Mouse (Mus musculus): ENCODE measurements around the gene Sf3b3.

Gene Sf3b3

DNA sequence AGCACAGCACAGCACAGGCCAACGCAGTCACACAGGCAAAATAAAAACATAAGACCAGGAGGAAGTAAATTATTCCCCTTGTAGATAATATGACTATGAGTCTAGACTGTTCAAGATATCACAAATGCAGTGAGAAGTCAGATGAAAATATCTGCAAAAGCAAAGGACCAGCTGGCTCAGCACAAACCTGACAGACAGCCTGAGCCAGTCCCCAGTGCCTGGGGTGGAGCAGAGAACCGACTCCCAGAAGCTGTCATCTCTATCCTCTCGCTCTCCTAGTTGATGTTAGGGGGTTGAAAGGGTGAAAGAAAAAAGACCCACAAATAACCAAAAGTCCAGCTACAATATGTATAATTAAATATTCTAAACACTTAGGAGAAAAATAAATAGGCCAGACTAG lies 70.9 kb downstream of the Sf3b3 start:
- no peak for DNase-seq (ENCODE audit: low spot score in 2 of 2)

DNA sequence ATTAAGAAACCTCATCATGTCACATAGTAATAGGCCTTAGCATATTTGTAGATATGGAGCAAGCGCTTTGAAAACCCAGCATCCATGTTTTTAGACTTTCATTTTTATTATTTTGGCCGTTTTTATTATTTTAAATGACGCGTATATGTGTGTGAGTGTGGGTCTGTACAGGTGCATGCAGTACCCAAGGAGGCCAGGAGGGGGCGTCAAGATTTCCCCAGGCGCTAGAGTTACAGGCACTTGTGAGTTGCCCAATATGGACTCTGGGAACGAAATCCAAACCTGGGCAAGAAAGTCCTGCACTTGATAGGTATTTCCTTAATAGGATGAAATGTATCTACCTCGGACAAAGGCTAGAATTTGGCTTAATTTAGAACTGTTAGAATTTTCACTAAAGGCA lies 71.3 kb downstream of the Sf3b3 start:
- no peak for DNase-seq (ENCODE audit: low spot score in 2 of 2)

DNA sequence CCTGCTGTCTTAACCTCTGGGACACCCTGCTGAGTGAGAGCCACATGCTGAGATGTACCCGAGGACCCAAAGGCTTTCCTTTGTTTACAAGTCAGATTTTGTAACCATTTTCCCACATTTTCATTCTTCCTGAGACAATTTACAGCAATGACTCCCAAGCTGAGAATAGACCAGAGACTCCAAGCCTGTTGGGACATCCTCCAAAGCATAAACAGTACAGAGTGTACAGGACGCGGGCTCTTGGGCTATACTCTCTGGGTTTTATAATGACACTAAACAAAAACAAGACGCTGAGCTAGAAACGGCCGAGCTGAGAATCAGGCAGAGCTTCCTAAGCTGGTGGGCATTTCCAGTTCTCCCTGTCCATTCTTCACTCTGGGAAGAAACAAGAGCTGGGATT lies 71.9 kb downstream of the Sf3b3 start:
- no peak for DNase-seq (ENCODE audit: low spot score in 2 of 2)

DNA sequence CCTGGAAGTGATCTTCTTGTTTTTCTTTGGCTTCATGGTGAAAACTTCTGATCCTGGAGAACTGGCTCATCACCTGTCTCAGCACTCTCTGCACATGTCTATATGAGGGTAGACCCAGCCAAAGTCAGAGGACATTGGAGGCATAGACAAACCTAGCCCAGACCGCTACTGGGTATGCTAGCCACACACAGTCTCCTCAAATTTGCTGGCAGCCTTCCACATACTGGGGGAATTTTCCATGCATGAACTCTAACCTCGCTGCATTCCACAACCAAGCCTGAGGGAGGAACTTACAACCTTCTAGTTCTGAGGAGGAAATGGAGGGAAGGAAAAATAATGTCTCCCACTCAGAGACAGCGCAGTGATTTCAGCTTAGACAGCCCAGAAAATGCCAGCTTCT lies 72.5 kb downstream of the Sf3b3 start:
- no peak for DNase-seq (ENCODE audit: low spot score in 2 of 2)

DNA sequence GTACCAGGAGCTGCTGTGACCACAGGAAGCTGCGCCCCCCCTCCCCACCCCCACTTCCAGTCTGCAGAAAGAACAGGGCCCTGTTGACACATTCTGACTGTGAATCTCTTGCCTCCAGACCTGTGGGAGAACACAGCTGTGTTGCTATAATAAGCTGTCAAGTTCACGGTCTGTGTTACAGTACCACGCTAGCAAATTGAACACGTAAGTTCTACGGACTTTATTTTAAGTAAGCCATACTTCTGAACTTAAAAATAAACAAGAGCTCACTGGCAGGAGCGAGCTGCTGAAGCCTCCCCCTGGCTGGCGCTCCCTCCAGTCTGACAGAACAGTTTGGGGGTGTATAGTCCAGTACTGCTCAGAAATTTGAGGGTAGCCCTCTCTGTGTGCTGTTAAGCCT lies 74.1 kb downstream of the Sf3b3 start:
- no peak for DNase-seq (ENCODE audit: low spot score in 2 of 2)

DNA sequence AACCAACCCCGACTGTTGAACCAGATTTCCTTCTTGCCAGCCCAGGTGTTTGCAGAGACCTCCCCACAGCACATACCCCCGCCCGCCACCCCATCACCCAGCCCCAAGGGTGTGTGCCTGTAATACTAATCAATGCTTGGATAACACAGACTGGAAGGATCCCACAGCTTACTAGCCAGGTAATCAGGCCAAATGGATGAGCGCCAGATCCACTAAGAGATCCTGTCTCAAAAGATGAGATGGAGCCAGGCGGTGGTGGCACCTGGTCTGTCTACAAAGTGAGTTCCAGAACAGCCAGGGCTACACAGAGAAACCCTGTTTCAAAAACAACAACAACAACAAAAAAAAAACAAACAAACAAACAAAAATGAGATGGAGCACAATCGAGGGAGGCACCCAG lies 79.3 kb downstream of the Sf3b3 start:
- no peak for DNase-seq (ENCODE audit: low spot score in 2 of 2)

DNA sequence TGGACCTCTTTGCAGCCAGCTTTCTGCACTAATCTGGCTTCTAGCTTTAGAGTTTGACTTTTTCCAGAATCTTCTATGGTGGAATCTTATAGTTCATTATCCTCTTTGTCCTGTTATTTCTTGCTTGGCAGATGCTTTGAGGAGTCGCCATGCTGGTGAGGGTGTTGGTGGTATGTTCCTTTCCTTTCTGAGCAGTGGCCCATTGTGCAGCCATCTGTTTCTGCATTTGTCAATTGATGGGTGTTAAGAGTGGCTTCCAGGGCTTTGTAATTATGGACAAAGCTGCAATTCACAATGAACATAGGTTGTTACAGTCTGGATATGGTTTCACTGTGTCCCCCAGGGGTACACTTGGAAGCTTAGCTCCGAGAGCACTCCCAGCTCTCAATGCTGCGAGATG lies 81.9 kb downstream of the Sf3b3 start:
- DNase-seq (ENCODE audit: low spot score in 2 of 2) = no peak

DNA sequence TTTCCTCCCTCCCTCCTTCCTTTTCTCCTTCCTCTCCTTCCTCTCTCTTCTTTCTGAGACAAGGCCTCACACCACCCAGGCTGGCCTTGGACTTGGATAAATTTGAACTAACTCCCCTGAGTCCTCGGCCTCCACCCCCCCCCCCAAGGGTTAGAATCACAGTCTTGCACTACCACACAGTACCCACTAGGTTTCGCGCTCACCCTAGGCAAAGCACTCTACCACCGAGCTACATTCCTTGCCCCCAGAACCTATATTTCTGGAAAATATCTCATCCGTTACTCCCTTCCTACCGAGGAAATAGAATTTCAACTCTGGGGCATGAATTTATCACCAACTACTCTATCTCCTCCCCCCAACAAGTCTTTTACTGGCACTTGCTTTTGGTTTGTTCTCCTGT lies 84.6 kb downstream of the Sf3b3 start:
- no peak for DNase-seq (ENCODE audit: low spot score in 2 of 2)

DNA sequence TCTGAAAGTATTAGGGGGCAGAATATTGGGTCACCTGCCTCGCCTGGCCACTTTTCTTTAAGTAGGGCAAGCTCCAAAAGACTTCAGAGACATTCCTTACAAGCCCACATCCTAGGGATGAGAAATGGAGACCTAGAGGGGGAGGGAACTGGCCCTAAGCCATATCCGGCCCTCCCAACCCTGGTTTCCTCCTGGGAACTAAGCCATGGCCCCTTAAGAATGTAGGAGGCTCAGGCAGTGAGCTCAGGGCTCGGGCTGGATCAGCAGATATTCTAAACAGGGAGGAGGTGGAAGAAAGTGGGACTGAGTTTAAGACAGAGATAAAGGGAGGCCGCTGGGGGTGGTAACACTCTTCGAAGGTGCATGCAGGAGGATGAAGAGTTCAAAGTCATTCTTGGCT lies 85.4 kb downstream of the Sf3b3 start:
- DNase-seq (ENCODE audit: low spot score in 2 of 2) = peak in 1 of 2 experiments; percentile 21

DNA sequence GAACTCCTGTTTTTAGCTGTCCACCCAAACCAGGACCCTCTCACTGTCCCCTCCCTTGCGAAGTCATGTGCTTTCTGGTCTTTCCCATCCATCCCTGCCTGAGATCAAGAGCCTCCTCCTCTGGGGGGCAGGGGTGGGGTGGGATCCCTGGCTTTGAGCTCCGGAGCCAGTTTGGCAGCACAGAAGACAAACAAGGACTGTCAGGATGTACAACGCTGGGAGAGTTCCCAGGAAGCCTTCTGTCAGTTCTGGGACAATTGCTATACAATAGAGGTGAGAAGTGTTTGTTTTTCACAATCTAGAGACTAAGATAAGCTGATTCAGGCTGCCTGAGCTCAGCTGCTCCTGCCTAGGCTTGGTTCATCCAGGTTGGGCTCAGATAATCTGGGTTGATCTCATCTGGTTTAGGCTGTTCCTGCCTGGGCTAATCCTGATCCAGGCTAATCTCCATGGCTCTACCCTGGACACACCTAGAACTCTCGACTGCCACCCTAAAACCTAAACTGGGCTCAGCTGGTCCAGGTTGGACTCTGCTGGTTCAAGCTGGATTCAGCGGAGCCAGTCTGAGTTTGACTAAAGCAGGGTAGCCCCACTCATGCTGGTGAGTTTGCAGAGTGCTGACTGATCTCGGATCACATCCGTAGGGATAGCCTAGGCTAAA lies 86.2 kb downstream of the Sf3b3 start:
- no peak for DNase-seq (ENCODE audit: low spot score in 2 of 2)

Data from spleen, postnatal 36 days (tissue).